Mouse (Mus musculus): ENCODE measurements around the gene Zfp541. TPM values are rescaled to one million over a fixed set of nuclear protein-coding genes. Genes with fewer than 3 reads are reported as not detected.
A peak's percentile ranks its signal among the peaks of the same experiment; 100 is the strongest.

Gene Zfp541
- polyA plus RNA-seq, 1 experiment from 2014 or later = not detected

GRCm38 (mm10) chr7:16051883-16052595 lies 9.6 kb upstream of the Zfp541 start:
- Histone ChIP-seq H3K36me3 (ENCODE audit: insufficient read depth, low read length) (no peaks in the 10 kb centered on the region), H3K4me2 (replicated peaks; ENCODE audit: low read depth, low read length) (peak overlapping the region; percentile 86), H3K9ac (replicated peaks; ENCODE audit: low read depth) (peak overlapping the region; percentile 51), H3K4me3 (ENCODE audit: low read depth, low read length) (peak overlapping the region; percentile 55), H3K27ac (ENCODE audit: low read length) (peak overlapping the region; percentile 94), H3K9me3 (ENCODE audit: low read length) (no peaks in the 10 kb centered on the region), H3K27me3 (replicated peaks; ENCODE audit: insufficient read depth, low read length) (no peaks in the 10 kb centered on the region), H3K4me1 (ENCODE audit: insufficient read depth, low read depth, low read length) (peaks cover 15% of the 10 kb centered on the region; the same call in 1 of the 2 replicates)
- peak; percentile 88 for TF ChIP-seq CTCF (IDR thresholded peaks at IDR 0.05)
- TF ChIP-seq EP300 (IDR thresholded peaks at IDR 0.05) = no peak
- 2% methylated on average over 19 of the region's 19 CpGs for WGBS
- ATAC-seq (peak; percentile 39), DNase-seq (ENCODE audit: low spot score) (peak; percentile 91)

DNA sequence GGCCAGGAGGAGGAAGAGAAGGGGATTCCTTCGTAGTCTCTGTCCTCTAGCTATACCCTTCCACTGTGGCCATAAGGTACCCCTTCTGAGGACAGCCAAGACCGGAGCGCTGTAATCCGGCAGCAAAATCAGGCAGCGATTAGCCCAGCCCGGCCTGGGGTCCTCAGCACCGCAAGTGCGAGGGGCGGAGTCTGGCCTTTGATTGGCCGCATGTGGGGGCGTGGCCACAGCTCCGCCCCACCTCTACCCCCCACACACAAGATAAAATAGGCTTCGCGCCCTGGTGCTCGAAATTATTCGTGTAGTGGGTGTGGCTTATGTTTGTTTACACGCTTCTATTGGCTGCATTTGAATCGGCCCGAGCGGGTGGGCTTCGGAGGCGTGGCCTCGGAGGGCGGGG lies 8.9 kb upstream of the Zfp541 start:
- H3K4me3 ChIP-seq (ENCODE audit: low read depth, low read length) = peak overlapping the region; percentile 55
- peaks cover 15% of the 10 kb centered on the region; the same call in 1 of the 2 replicates for H3K4me1 ChIP-seq (ENCODE audit: insufficient read depth, low read depth, low read length)
- peak; percentile 85 for ATAC-seq
- peak overlapping the region; percentile 51 for H3K9ac ChIP-seq (replicated peaks; ENCODE audit: low read depth)
- peak overlapping the region; percentile 86 for H3K4me2 ChIP-seq (replicated peaks; ENCODE audit: low read depth, low read length)
- DNase-seq (ENCODE audit: low spot score) = peak; percentile 99
- H3K36me3 ChIP-seq (ENCODE audit: insufficient read depth, low read length) = no peaks in the 10 kb centered on the region
- H3K9me3 ChIP-seq (ENCODE audit: low read length) = no peaks in the 10 kb centered on the region
- peak overlapping the region; percentile 94 for H3K27ac ChIP-seq (ENCODE audit: low read length)
- 2% methylated on average over 24 of the region's 24 CpGs for WGBS
- no peaks in the 10 kb centered on the region for H3K27me3 ChIP-seq (replicated peaks; ENCODE audit: insufficient read depth, low read length)
- TF ChIP-seq CTCF (IDR thresholded peaks at IDR 0.05) (no peak), EP300 (IDR thresholded peaks at IDR 0.05) (no peak; the same call in 1 of the 2 replicates)

GRCm38 (mm10) chr7:16053105-16053504 lies 8.5 kb upstream of the Zfp541 start:
- 4% methylated on average over 6 of the region's 6 CpGs for WGBS

DNA sequence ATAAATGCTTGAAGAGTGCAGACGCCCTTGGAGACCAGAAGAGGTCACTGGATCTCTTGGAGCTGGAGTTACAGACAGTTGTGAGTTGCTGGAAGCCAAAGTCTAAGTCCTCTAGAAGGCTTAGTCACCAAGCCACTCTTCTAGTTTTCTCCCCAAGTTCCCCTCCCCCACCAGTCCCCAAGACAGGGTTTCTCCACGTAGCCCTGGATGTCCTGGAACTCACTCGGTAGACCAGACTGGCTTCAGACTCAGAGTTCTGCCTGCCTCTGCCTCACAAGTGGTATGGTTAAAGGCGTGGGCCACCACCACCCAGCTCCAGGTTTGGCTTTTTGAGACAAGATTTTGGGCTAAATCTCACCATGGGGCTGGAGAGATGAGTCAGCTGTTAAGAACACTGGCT lies 6.6 kb upstream of the Zfp541 start:
- ATAC-seq = no peak
- H3K27ac ChIP-seq (ENCODE audit: low read length) = no peak overlapping the region
- no peak overlapping the region for H3K4me2 ChIP-seq (replicated peaks; ENCODE audit: low read depth, low read length)
- WGBS = 61% methylated on average over 4 of the region's 4 CpGs
- H3K36me3 ChIP-seq (ENCODE audit: insufficient read depth, low read length) = no peaks in the 10 kb centered on the region
- no peak overlapping the region for H3K9ac ChIP-seq (replicated peaks; ENCODE audit: low read depth)
- no peaks in the 10 kb centered on the region for H3K4me1 ChIP-seq (ENCODE audit: insufficient read depth, low read depth, low read length)
- H3K4me3 ChIP-seq (ENCODE audit: low read depth, low read length) = no peak overlapping the region
- TF ChIP-seq CTCF (IDR thresholded peaks at IDR 0.05) (no peak), EP300 (IDR thresholded peaks at IDR 0.05) (no peak)
- no peak for DNase-seq (ENCODE audit: low spot score)
- no peaks in the 10 kb centered on the region for H3K27me3 ChIP-seq (replicated peaks; ENCODE audit: insufficient read depth, low read length)
- no peaks in the 10 kb centered on the region for H3K9me3 ChIP-seq (ENCODE audit: low read length)

More at GRCm38 (mm10) chr7:16053105-16053504, 8.5 kb upstream of the Zfp541 start:
- H3K9me3 ChIP-seq (ENCODE audit: low read length) = no peaks in the 10 kb centered on the region
- peak; percentile 80 for DNase-seq (ENCODE audit: low spot score)
- peak overlapping the region; percentile 86 for H3K4me2 ChIP-seq (replicated peaks; ENCODE audit: low read depth, low read length)
- no peaks in the 10 kb centered on the region for H3K36me3 ChIP-seq (ENCODE audit: insufficient read depth, low read length)
- peak; percentile 30; the same call in 1 of the 2 replicates for ATAC-seq
- peak overlapping the region; percentile 55 for H3K4me3 ChIP-seq (ENCODE audit: low read depth, low read length)
- peaks cover 15% of the 10 kb centered on the region; the same call in 1 of the 2 replicates for H3K4me1 ChIP-seq (ENCODE audit: insufficient read depth, low read depth, low read length)
- TF ChIP-seq EP300 (IDR thresholded peaks at IDR 0.05) = peak; percentile 63
- no peak for TF ChIP-seq CTCF (IDR thresholded peaks at IDR 0.05)
- no peak overlapping the region; the same call in 1 of the 2 replicates for H3K9ac ChIP-seq (replicated peaks; ENCODE audit: low read depth)
- H3K27me3 ChIP-seq (replicated peaks; ENCODE audit: insufficient read depth, low read length) = no peaks in the 10 kb centered on the region
- H3K27ac ChIP-seq (ENCODE audit: low read length) = peak overlapping the region; percentile 75

DNA sequence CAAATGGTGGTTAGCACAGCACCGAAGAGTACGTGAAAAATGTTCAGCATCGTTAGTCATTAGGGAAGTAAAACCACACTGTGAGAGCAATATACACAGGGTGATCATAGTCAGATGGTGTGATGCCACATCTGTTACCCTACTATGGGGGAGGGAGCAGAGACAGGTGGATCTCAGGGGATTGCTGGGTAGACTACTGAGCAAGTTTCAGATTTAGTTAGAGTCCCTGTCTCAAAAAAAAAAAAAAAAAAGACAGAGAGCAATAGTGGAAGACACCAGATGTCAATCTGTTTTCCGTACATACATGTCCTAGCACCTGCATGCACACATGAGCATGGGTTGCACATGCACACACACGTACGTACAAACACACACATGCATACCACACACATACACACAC lies 5.9 kb upstream of the Zfp541 start:
- TF ChIP-seq CTCF (IDR thresholded peaks at IDR 0.05) (no peak), EP300 (IDR thresholded peaks at IDR 0.05) (no peak)
- no peak overlapping the region for H3K9ac ChIP-seq (replicated peaks; ENCODE audit: low read depth)
- H3K27me3 ChIP-seq (replicated peaks; ENCODE audit: insufficient read depth, low read length) = no peaks in the 10 kb centered on the region
- no peak overlapping the region for H3K4me3 ChIP-seq (ENCODE audit: low read depth, low read length)
- WGBS = 83% methylated on average over 6 of the region's 6 CpGs
- no peaks in the 10 kb centered on the region for H3K9me3 ChIP-seq (ENCODE audit: low read length)
- H3K27ac ChIP-seq (ENCODE audit: low read length) = no peak overlapping the region
- no peak overlapping the region for H3K4me2 ChIP-seq (replicated peaks; ENCODE audit: low read depth, low read length)
- H3K36me3 ChIP-seq (ENCODE audit: insufficient read depth, low read length) = no peaks in the 10 kb centered on the region
- no peak for DNase-seq (ENCODE audit: low spot score)
- no peaks in the 10 kb centered on the region for H3K4me1 ChIP-seq (ENCODE audit: insufficient read depth, low read depth, low read length)
- ATAC-seq = no peak

- DNase-seq (ENCODE audit: low spot score) (peak; percentile 38), ATAC-seq (no peak)
- no peaks in the 10 kb centered on the region for H3K4me1 ChIP-seq (ENCODE audit: insufficient read depth, low read depth, low read length)
- 11% methylated on average over 5 of the region's 5 CpGs for WGBS
- no peaks in the 10 kb centered on the region for H3K36me3 ChIP-seq (ENCODE audit: insufficient read depth, low read length)
- no peak overlapping the region for H3K9ac ChIP-seq (replicated peaks; ENCODE audit: low read depth)
- H3K27me3 ChIP-seq (replicated peaks; ENCODE audit: insufficient read depth, low read length) = 0 out of 2 replicates have a peak, but pooled peaks cover 4% of the 10 kb centered on the region
- TF ChIP-seq CTCF (IDR thresholded peaks at IDR 0.05) (peak; percentile 64), EP300 (IDR thresholded peaks at IDR 0.05) (no peak)
- no peak overlapping the region for H3K4me3 ChIP-seq (ENCODE audit: low read depth, low read length)
- no peak overlapping the region for H3K4me2 ChIP-seq (replicated peaks; ENCODE audit: low read depth, low read length)
- no peaks in the 10 kb centered on the region for H3K9me3 ChIP-seq (ENCODE audit: low read length)
- no peak overlapping the region for H3K27ac ChIP-seq (ENCODE audit: low read length)
Observed at GRCm38 (mm10) chr7:16056459-16057135, 5.0 kb upstream of the Zfp541 start.

Measured in lung, postnatal 0 days (tissue).